Mouse (Mus musculus): ENCODE measurements around the gene Spata3. TPM values are rescaled to one million over a fixed set of nuclear protein-coding genes. Genes with fewer than 3 reads are reported as not detected.

The Spata3 gene
- total RNA-seq, 2 experiments from 2014 or later = not detected

DNA sequence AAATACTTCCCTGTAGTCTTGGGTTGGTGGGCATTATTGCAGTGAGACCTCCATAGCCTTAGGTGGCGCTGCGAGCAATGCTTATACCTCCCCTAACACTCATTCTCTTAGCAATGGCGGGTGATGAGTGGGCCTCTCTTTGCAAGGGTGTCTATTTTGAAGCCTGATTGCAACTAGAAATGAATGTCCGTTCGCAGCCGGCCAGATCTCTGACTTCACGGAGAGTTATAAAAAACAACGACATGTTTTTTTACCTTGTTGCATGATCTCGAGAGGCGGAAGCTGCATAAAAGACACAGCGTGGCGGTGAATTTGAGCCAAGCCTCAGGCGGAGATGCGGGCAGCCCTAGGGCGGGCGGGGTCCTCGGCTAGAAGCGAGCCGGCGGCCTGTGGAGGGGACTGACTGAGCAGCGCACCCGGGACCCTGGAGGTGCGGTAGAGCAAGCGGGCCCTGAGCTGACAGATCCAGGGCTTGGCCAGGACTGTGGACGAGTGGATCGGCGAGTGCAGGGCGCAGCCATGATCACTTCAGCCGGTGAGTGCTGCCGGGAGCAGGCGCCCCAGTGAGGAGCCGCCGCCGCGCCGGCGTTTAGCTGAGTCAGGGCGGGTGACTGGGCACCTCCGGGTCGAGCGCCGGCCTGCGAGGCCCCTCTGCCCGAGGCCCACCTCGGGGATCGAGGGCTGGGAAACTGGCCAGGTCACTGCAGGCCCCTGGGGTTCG is 47.8 kb downstream of the Spata3 start, which contains the start of gene Psmd1:
TSS of gene Psmd1 (plus strand) at position 117 of the 721 bp plus-strand sequence.
- DNase-seq = peak; percentile 85
- intact Hi-C loops (cut with DNase I; ENCODE audit: low total_unique reads) = no loop called here

GRCm38 (mm10) chr1:86076565-86076964 is 59.9 kb downstream of the Spata3 start:
- intact Hi-C loops (cut with DNase I; ENCODE audit: low total_unique reads) = no loop called here

More at GRCm38 (mm10) chr1:86076565-86076964, 59.9 kb downstream of the Spata3 start:
- no peak for DNase-seq

Other genes starting within 250 kb of the Spata3 start
- gene A630001G21Rik, start 238.2 kb upstream of the Spata3 start, total RNA-seq (2021) = under 1 TPM in 1 of 2 experiments, not detected in 1; 0.90 TPM
- 100 to 1,000 TPM in 1 of 2 experiments, 10 to 100 TPM in 1; 86.5 to 112 TPM for gene Cab39, start 223.4 kb upstream of the Spata3 start, total RNA-seq (2021)
- gene Itm2c, start 122.5 kb upstream of the Spata3 start, total RNA-seq (2021) = 10 to 100 TPM; 48.7 to 50.4 TPM
- under 1 TPM; 0.31 to 0.33 TPM for gene 4933407L21Rik, start 88.3 kb upstream of the Spata3 start, total RNA-seq (2021)
- gene Gpr55, start 55.8 kb upstream of the Spata3 start, total RNA-seq (2021) = not detected
- under 1 TPM; 0.06 to 0.07 TPM for gene 2810459M11Rik, start 29.0 kb downstream of the Spata3 start, total RNA-seq (2021)
- gene Psmd1, start 47.6 kb downstream of the Spata3 start, total RNA-seq (2021) = 10 to 100 TPM; 91.4 to 97.4 TPM
- gene Htr2b, start 95.2 kb downstream of the Spata3 start, total RNA-seq (2021) = under 1 TPM; 0.31 to 0.80 TPM
- under 1 TPM; 0.44 to 0.68 TPM for gene Gm21972, start 116.8 kb downstream of the Spata3 start, total RNA-seq (2021)
- 1 to 10 TPM; 2.5 to 2.6 TPM for gene Armc9, start 138.0 kb downstream of the Spata3 start, total RNA-seq (2021)